Mouse (Mus musculus) bone marrow macrophage, adult 2 months (primary cell): ENCODE measurements at regions not wholly inside any gene's neighbourhood (a gene's known extent, or its start where the extent isn't known, plus 50 kb on each side); places are given as distances from the start of the nearest gene placed in this dataset.

Experiments used
- H3K27ac ChIP-seq: 2 replicates; pipeline ENCODE4 v1.5.1; 2012; ENCODE audit warnings: low read depth, low read length; ENCODE audit not compliant: insufficient read depth
- H3K4me1 ChIP-seq: 2 replicates; pipeline ENCODE4 v1.6.1; 2012; ENCODE audit warnings: low read length; ENCODE audit not compliant: control insufficient read depth, insufficient read depth
- H3K4me3 ChIP-seq: 2 replicates; pipeline ENCODE4 v1.5.1; 2012; ENCODE audit warnings: mild to moderate bottlenecking, low read length, moderate library complexity; ENCODE audit not compliant: insufficient read depth
- CTCF ChIP-seq: IDR thresholded peaks from 2 replicates; pipeline ENCODE4 v1.5.1; 2012; ENCODE audit warnings: low read depth, mild to moderate bottlenecking, low read length, moderate library complexity
- POLR2A ChIP-seq: IDR thresholded peaks from 2 replicates; pipeline ENCODE4 v1.6.1; 2012; ENCODE audit warnings: mild to moderate bottlenecking, low read depth, low read length, borderline replicate concordance

DNA sequence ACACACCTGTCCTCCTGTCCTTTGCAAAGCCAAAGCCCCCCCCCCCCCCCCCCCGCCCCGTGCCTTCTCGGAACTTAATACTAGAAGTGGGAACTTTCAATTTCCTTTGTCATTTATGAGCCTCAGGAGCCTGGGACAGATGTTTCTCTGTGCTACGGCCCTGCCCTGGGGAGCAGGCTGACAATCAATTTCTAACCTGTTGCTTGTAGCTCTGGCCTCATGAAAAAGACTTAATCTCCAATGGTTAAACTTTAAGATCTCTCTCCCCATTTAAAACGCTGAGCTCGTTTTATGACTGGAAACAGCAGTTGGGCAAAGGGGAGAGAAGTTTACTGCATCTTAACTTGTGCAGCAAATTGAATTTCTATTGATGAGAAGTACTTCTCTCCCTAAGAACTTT, 173.6 kb upstream of the Tas2r119 start:
- no peaks in the 10 kb centered on the region for H3K4me1 ChIP-seq
- H3K27ac ChIP-seq = no peak overlapping the region
- H3K4me3 ChIP-seq = no peak overlapping the region
- TF ChIP-seq CTCF (no peak), POLR2A (no peak)

DNA sequence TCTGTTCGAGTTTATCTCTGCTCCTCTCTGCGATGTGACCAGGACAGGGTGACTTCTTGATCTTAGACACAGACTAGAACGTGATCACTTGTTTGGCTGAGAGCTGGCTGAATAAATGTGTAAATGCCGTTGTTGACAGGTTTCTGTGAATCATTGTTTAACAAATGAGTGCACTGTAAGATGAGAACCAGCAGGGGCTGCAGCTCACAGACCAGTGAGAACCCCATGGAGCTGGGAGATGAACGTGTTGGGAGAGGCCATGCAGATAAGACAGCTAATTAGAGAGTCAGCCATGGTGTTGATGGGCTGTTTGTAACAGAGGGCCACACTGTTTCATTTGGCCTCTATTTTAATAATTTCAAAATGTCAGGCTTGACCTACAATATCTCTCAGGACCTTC, 171.1 kb upstream of the Tas2r119 start:
- Histone ChIP-seq H3K4me3 (no peak overlapping the region), H3K4me1 (no peaks in the 10 kb centered on the region), H3K27ac (no peak overlapping the region)
- TF ChIP-seq POLR2A (no peak), CTCF (no peak)

GRCm38 (mm10) chr15:32009818-32010217, 167.3 kb upstream of the Tas2r119 start:
- Histone ChIP-seq H3K27ac (no peak overlapping the region), H3K4me1 (no peaks in the 10 kb centered on the region), H3K4me3 (no peak overlapping the region)
- TF ChIP-seq POLR2A (no peak), CTCF (no peak)

DNA sequence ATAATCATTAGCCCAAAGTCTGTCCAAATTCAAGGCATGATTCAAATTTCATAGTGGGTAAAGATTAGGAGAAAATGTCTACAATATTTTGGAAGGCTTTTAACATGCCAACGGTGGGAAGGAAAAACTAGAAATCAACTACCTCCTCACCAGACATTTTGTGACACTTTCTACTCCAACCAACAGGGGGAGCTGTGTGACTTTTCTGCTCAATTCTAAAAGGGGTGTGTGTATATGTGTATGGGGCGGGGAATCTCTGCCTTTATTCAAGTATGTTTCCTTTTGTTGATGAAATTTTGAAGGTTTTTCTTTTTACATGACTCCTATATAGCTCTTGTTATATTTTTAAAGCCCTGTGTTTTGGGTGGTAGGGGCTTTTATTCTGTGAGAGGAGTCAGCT, 165.0 kb upstream of the Tas2r119 start:
- TF ChIP-seq CTCF (no peak), POLR2A (no peak)

GRCm38 (mm10) chr15:32012838-32013237, 164.3 kb upstream of the Tas2r119 start:
- TF ChIP-seq CTCF = no peak
- no peak for TF ChIP-seq POLR2A
- Histone ChIP-seq H3K27ac (no peak overlapping the region), H3K4me3 (no peak overlapping the region)

More for the DNA sequence above, 165.0 kb upstream of the Tas2r119 start:
- H3K27ac ChIP-seq = no peak overlapping the region
- H3K4me1 ChIP-seq = no peaks in the 10 kb centered on the region
- no peak overlapping the region for H3K4me3 ChIP-seq

DNA sequence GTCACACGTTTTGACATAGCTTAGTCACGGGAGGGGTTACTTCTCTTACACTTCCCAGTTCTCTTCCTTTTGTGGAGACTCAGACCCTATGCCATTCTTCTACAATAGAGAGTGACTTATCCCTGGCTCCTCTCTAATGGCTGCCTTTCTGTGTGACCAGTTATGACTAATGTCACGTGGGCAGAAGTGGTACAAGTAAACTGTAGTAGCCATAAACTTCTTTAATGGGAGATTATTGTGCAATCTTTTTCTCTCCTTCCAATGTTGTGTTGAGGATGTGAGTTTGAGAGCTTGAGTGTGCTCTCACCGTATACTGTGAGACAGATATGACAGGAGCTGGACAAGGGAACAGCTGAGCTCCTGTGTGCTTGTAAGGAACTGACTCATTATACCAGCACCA, 161.9 kb upstream of the Tas2r119 start:
- H3K27ac ChIP-seq = no peak overlapping the region
- no peak overlapping the region for H3K4me3 ChIP-seq
- H3K4me1 ChIP-seq = no peaks in the 10 kb centered on the region
- TF ChIP-seq POLR2A (no peak), CTCF (no peak)

More at GRCm38 (mm10) chr15:32012838-32013237, 164.3 kb upstream of the Tas2r119 start:
- H3K4me1 ChIP-seq = no peaks in the 10 kb centered on the region

- Histone ChIP-seq H3K27ac (no peak overlapping the region), H3K4me1 (no peaks in the 10 kb centered on the region), H3K4me3 (peak overlapping the region; percentile 11; the same call in 1 of the 2 replicates)
- no peak for TF ChIP-seq CTCF
- TF ChIP-seq POLR2A = no peak
Observed at GRCm38 (mm10) chr15:32020323-32021008, 156.6 kb upstream of the Tas2r119 start.

DNA sequence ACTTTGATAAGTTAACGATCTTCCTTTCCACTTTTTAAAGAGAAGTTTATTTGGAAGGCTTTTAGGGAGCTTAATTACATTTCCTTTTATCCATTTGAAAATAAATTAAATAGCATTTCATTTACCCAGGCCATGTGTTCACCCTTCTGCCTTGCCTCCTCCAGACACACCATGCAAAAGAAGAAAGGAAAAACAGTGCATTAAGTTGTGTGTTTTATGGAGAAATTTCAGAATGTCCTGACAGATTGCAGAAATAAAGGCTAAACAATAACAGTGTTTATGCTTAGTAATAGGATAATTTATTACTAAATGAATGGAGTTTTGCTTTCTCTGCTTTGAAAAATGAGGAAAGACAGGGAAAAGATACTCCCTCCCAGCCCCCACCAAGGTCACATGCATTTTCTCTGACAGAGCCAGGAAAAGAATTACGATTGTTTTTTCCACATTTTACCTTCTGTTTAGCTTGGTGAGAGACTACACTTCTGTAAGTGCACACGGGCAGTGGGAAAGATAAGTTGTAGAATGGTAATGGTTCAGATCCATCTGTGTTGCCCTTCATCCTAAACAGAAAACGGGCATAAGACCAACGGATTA, 156.0 kb upstream of the Tas2r119 start:
- TF ChIP-seq POLR2A (no peak), CTCF (no peak)
- no peak overlapping the region for H3K27ac ChIP-seq
- H3K4me1 ChIP-seq = no peaks in the 10 kb centered on the region
- H3K4me3 ChIP-seq = no peak overlapping the region

GRCm38 (mm10) chr15:32034091-32034490, 143.0 kb upstream of the Tas2r119 start:
- TF ChIP-seq POLR2A (no peak), CTCF (no peak)
- no peaks in the 10 kb centered on the region for H3K4me1 ChIP-seq

GRCm38 (mm10) chr15:32034790-32035189, 142.3 kb upstream of the Tas2r119 start:
- no peak for TF ChIP-seq CTCF
- TF ChIP-seq POLR2A = no peak
- no peaks in the 10 kb centered on the region for H3K4me1 ChIP-seq
- H3K4me3 ChIP-seq = no peak overlapping the region
- no peak overlapping the region for H3K27ac ChIP-seq

More at GRCm38 (mm10) chr15:32034091-32034490, 143.0 kb upstream of the Tas2r119 start:
- Histone ChIP-seq H3K27ac (no peak overlapping the region), H3K4me3 (no peak overlapping the region)

- no peak overlapping the region for H3K27ac ChIP-seq
- TF ChIP-seq POLR2A (no peak), CTCF (no peak)
Observed at GRCm38 (mm10) chr15:32041764-32042163, 135.3 kb upstream of the Tas2r119 start.

DNA sequence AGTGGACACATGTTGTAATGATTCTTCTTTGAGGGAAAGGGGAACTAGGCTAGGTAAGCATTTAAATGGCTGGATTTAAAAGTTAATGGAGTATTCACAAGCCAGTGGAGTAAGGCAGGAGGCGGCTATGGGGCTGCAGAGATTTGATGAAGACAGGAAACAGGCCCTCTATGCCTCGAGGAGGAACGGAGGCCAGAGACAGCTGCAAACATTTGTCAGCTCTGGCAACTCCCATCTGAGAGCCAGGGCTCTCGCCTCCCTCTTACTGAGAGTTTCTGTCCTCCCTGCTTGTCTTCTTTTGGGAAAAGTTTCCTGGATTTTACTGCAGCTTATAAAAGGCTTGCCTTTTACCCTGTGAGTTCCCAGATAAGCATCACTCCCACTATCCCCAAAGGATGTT, 134.9 kb upstream of the Tas2r119 start:
- H3K27ac ChIP-seq = no peak overlapping the region
- TF ChIP-seq POLR2A (no peak), CTCF (no peak)
- H3K4me3 ChIP-seq = no peak overlapping the region
- no peaks in the 10 kb centered on the region for H3K4me1 ChIP-seq

More at GRCm38 (mm10) chr15:32041764-32042163, 135.3 kb upstream of the Tas2r119 start:
- H3K4me1 ChIP-seq = no peaks in the 10 kb centered on the region
- H3K4me3 ChIP-seq = no peak overlapping the region
